Mouse (Mus musculus) erythroblast, embryonic 14.5 days (primary cell): ENCODE results near the gene 1700016K19Rik.

ENCODE experiments used
- GATA1 ChIP-seq: IDR thresholded peaks from 2 replicates; pipeline ENCODE4 v1.6.1; 2012; ENCODE audit warnings: low read length, inconsistent platforms, mixed read lengths
- TAL1 ChIP-seq: IDR thresholded peaks from 3 replicates; pipeline ENCODE4 v1.6.1; 2012; ENCODE audit warnings: low read length, inconsistent platforms, mixed read lengths

- TF ChIP-seq GATA1 (no peak), TAL1 (no peak)
These were observed 45.7 kb downstream of the 1700016K19Rik start for GRCm38 (mm10) chr11:76045367-76045766.
